Mouse (Mus musculus) ES-E14 (cell line): ENCODE results near the gene Zbtb20.

Source experiments
- MAFK ChIP-seq: IDR thresholded peaks from 2 replicates; pipeline ENCODE4 v1.6.1; 2014; ENCODE audit warnings: mild to moderate bottlenecking, low read depth, low read length, inconsistent platforms; ENCODE audit not compliant: insufficient read depth
- ZC3H11A ChIP-seq: IDR thresholded peaks from 2 replicates; pipeline ENCODE4 v1.6.1; 2012; ENCODE audit warnings: low read depth, mild to moderate bottlenecking, inconsistent platforms, low read length, borderline replicate concordance

DNA sequence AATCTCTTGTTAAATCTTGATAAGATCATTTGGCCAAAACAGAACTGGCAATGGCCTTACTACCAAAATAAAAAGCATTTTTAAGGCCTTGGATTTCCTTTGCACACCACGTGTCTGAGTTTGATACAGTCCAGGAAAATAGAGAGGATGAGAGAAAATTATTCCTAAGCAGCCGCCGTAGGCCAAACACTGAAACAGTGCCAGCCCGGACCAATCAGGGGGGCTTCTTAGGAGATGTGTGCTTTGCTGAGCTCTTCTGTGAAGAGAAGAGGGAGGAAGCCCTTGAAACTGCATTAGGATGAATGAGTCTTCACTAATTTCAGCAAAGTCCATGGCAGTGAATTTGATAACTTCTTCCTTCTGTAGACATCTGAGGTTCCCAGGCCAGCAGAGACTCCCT lies 635.9 kb downstream of the Zbtb20 start:
- TF ChIP-seq MAFK (no peak), ZC3H11A (no peak)
